Mouse (Mus musculus) gastrocnemius, postnatal 10 days (tissue): ENCODE measurements at regions not wholly inside any gene's neighbourhood (a gene's known extent, or its start where the extent isn't known, plus 50 kb on each side); places are given as distances from the start of the nearest gene placed in this dataset.

Source experiments
- DNase-seq: peaks from one replicate; pipeline ENCODE4 v3.0.0; 2021; ENCODE audit warnings: mixed read lengths

DNA sequence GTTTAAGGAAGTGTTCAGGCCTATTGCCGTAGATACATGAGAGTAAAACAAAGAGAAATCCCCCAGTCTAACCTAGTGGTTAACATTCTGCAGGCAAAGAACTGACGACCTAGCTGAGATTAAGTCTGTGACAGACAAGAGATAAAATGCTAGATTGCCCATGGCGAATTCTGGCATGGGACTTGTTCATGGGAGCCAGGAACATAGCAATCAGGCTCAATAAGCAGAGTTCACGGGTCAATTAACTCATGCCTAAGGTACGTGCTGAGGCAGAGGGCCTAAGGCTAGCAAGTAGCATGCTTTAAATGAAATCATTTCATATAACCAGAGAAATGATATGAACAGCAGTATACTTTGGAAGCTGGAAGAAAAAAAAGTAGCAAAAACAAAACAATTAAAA is 1119.2 kb upstream of the Adgrl2 start:
- DNase-seq = no peak

DNA sequence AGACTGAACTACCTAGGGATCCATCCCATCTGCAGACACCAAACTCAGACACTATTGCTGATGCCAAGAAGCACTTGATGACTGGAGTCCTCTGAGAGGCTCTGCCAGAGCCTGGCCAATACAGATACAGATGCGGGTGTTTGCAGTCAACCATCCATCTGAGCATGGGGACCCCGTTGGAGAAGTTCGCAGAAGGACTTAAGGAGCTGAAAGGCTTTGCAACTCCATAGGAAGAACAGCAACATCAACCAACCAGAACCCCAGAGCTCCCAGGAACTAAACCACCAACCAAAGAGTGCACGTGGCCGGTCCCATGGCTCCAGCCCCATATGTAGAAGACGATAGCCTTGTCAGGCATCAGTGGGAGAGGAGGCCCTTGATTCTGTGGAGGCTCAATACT is 1121.9 kb upstream of the Adgrl2 start:
- no peak for DNase-seq

- no peak for DNase-seq
Observed at GRCm38 (mm10) chr3:150119866-150120265, 1129.5 kb upstream of the Adgrl2 start.

DNA sequence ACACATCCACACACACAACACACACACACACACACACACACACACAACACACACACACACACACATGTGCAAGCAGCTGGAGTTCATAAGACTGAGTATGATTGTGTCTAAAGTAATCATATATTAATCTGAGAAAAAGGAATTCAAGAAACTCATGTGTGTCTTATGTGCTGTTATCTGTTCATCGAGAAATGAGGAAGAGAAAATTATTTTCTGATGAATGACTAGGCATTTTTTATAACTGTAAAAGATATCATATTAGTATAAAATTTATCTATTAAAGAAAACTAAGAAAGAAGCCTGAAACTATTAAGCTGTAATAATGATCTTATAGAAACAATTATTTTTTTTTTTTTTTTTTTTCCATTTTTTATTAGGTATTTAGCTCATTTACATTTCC is 1156.3 kb upstream of the Adgrl2 start:
- no peak for DNase-seq

DNA sequence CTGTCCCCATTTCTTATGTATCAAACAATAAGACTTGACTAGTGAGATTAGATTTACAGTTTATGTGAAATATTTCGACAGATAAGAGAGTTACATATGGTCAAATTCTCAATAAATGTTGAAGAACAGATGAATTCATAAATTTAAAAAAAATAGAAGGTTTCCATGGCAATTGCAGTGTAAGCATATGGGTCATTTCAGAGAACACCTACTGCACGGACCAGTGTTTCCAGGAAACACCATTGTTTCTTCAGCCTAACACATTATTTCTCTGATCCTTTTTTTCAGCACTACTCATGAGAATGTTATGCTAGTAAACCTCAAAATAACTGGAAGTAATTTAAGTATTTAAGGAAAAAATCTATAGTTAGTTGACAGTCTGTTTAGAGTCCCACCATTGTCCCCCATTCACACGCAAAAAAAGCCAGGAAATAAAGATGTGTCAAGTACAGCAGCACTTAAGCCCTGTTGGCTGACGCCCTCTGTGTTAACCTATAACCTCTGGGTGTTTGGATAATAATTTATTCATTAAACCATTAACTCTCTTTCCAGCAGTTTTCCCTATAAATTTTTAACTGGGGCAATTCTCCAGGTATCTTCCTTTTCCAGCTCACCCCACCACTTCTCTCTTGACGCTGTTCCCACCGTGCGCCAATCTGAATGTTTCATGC is 1160.9 kb upstream of the Adgrl2 start:
- DNase-seq = no peak

DNA sequence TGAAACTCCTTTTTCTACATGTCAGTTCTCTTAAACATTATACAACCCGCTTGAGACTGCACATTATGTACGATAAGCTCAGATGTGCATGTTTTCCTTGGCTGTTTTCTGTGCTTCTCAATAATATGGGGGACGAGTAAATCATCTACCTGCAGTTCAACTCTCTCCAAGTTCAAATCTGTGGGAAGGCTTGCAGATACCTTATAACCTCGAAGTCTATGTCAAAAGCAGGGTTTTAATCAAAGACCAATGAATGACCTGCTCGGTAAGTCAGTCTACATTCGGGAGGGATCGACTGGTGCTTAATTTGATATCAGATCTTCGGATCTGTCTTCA is 1161.4 kb upstream of the Adgrl2 start:
- no peak for DNase-seq

GRCm38 (mm10) chr3:150152893-150153292 is 1162.5 kb upstream of the Adgrl2 start:
- no peak for DNase-seq

GRCm38 (mm10) chr3:150185807-150186206 is 1195.5 kb upstream of the Adgrl2 start:
- no peak for DNase-seq

DNA sequence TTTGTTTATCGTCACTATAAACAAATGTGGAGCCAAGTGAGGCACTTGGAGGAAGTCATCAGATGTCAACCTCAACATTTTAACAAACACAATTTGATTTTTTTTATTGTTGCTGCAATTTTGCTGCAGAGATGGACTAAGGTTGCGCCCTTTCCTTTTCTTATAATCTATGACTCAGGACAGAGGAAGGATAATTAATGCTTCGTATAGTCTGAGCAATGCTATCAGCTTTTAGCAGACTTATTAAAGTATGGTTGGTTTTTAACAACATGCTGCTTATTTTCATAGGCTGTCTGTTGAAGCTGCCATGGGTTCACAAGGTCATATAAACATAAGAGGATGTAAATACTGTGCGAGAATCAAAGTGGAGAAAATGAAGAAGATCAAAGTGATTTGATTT is 1202.8 kb upstream of the Adgrl2 start:
- no peak for DNase-seq

DNA sequence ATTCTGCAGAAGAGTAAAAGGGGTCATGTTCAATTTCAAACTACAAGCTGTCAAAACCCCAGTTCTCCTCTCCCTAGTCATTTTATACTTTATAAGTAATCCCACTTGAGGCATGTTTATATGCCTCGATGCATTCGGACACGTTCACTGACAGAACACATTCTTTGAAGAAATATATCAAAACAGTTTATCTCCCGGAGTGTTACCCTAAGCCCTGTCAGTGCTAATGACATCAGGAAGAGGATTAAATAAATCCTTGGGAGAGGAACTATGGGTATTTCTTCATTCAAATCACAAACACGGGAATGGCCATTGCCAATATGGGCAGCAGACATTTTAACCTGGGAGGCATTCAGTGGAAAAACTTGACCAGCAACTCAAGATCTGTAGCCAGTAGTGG is 1208.1 kb upstream of the Adgrl2 start:
- DNase-seq = no peak

DNA sequence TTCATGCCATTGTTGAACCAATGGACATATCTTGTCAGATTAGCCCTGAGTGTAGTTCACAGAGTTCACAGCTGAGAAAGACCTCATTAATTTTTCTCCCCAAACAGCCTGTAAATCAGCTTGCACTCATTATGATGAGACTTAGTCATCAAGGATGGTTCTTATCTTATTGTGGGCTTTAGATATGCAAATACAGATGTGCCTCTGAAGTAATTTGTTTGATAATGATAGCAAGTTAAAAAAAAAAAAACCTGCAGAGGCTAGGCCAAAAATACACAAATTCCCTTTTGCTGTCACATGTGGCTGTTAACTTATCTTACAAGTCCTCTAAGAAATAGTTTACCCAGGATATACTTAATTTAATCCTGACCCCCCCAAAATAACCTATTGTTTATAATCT is 1215.5 kb upstream of the Adgrl2 start:
- no peak for DNase-seq

- no peak for DNase-seq
Observed at GRCm38 (mm10) chr3:150233279-150233678, 1204.4 kb upstream of the Adgrl4 start.

- no peak for DNase-seq
Observed at GRCm38 (mm10) chr3:150236946-150237600, 1200.6 kb upstream of the Adgrl4 start.

- no peak for DNase-seq
Observed at GRCm38 (mm10) chr3:150275038-150275437, 1162.6 kb upstream of the Adgrl4 start.

DNA sequence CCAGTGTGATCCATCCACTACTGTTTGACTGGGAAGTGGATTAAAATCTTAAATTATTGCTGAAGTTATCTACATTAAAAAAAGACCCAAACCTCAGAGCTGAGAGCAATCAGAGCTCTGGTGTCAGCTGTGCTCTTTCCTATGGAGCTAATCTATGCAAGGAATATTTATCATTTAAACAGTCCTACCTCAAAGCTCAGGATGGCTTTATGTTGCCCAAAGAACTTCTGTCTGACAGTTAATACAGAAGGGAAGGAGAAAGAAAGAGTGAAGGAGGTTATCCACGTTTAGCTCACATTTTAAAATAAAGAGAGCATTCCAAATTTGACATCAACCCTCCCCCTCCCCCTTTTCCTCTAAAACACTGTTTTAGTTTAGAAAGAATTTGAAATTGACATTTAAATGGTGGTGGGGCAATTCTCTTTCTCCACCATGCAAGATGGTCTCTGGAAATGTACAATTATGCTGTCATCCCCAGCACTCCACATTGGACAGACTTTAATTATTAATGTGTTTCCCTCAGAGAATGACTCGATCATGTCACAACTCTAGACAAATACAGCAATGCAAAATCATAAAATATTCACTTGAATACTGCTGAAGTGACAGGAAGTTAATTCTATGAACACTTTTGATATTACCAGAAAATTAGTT is 1141.5 kb upstream of the Adgrl4 start:
- no peak for DNase-seq

DNA sequence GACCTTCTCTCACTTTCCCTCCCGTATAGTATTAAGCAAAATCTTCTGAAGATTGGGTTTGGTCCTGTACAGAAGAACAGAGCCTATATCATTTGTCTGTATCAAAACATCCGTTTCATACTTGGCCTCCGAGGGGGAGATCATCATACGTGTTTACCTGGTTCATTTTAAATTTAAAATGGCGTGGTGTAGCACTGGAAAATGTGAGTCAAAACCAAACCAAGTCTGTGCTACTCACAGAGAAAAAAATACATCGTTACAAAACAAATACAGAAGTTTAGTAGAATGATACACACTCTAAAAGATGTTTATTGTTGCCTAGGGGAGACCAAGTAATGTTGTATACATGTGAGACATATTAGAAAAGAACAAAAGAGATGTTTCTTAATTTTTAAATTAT is 1108.9 kb upstream of the Adgrl4 start:
- no peak for DNase-seq

- no peak for DNase-seq
Observed at GRCm38 (mm10) chr3:150352139-150352725, 1085.5 kb upstream of the Adgrl4 start.

DNA sequence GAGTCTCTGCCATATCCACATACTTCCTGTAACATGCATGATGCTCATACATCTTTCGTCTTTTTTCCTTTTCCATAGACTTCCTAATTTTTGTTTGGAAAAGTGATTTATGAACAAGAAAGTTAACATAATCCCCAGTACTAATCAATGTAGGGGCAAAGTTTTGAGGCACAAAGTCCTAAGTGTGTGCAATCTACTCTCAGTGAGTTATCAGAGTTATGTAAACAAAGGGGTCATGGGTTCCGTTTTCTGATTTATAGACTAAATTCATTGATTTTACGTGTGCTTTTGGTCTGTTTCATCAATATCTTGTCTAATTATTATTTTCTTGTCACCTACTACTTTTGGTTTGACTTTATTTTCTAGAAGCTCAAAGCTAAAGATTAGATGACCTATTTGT is 1071.9 kb upstream of the Adgrl4 start:
- DNase-seq = no peak

GRCm38 (mm10) chr3:150384996-150385627 is 1052.6 kb upstream of the Adgrl4 start:
- DNase-seq = peak; percentile 29

- DNase-seq = no peak
Observed at GRCm38 (mm10) chr3:150401694-150402301, 1035.9 kb upstream of the Adgrl4 start.

- DNase-seq = no peak
Observed at GRCm38 (mm10) chr3:150406086-150406485, 1031.6 kb upstream of the Adgrl4 start.

- no peak for DNase-seq
Observed at GRCm38 (mm10) chr3:150415277-150415676, 1022.4 kb upstream of the Adgrl4 start.

DNA sequence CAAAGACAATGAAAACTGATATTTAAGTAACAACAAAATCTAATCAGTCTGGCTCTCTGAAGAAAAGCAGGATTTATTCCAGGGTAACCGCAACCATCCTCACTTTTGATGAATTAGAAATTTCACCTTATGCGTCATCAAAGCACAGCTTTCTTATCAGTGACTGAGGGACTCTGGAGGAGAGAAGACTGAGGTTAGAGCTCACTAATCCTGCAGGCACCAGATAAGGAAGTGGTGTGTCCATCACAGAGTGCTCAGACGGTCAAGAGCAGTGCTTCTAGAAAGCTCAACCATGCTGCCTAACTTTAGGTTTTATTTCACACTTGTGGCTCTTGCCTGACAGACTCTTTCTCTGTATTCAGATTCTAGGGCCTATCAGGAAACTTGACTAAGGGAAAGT is 1021.2 kb upstream of the Adgrl4 start:
- no peak for DNase-seq
